Mouse (Mus musculus) left cerebral cortex, adult 18-20 months (tissue): Measurements from ENCODE around the gene Cd69. TPM values are rescaled to one million over a fixed set of nuclear protein-coding genes. Genes with fewer than 3 reads are reported as not detected.

Source experiments
- DNase-seq, 2 experiments: peaks; one replicate each; pipeline ENCODE4 v3.0.0; 2021 to 2022; ENCODE audit warnings: low spot score in 2 of 2, mixed read lengths in 1 of 2
- total RNA-seq, 2 experiments: library from RNA; stranded (reverse); gene quantifications; 2 replicates each; pipeline ENCODE4 v1.2.3; 2021

Cd69 gene
- total RNA-seq, 2 experiments from 2014 or later, result not detected

GRCm38 (mm10) chr6:129225078-129225477 lies 50.2 kb downstream of the Cd69 start:
- DNase-seq, result no peak

- DNase-seq, result no peak
These were observed 51.1 kb downstream of the Cd69 start for GRCm38 (mm10) chr6:129224090-129224489.

- no peak for DNase-seq
These were observed 51.6 kb downstream of the Cd69 start for GRCm38 (mm10) chr6:129223611-129224010.

GRCm38 (mm10) chr6:129222188-129222800 lies 52.9 kb downstream of the Cd69 start:
- DNase-seq, result no peak

- DNase-seq, result no peak
These were observed 54.2 kb downstream of the Cd69 start for GRCm38 (mm10) chr6:129221053-129221452.

GRCm38 (mm10) chr6:129219897-129220517 lies 55.2 kb downstream of the Cd69 start:
- DNase-seq, result no peak

GRCm38 (mm10) chr6:129218191-129218696 lies 57.0 kb downstream of the Cd69 start:
- DNase-seq, result no peak

Other genes with a start within 250 kb of the Cd69 start
- gene Klrb1f, start 229.5 kb downstream of the Cd69 start, total RNA-seq, result not detected
- not detected for gene Clec2e, start 174.5 kb downstream of the Cd69 start, total RNA-seq
- 1 to 10 TPM; 6.2 to 8.1 TPM for gene Clec2d, start 94.8 kb downstream of the Cd69 start, total RNA-seq
- not detected for gene 4922502D21Rik, start 56.4 kb upstream of the Cd69 start, total RNA-seq
- under 1 TPM; 0.23 to 0.28 TPM for gene Clec12a, start 67.3 kb upstream of the Cd69 start, total RNA-seq
- not detected for gene Clec12b, start 110.4 kb upstream of the Cd69 start, total RNA-seq
- under 1 TPM in 1 of 2 experiments, not detected in 1; 0.72 TPM for gene Clec1b, start 121.9 kb upstream of the Cd69 start, total RNA-seq
- not detected for gene Clec9a, start 133.4 kb upstream of the Cd69 start, total RNA-seq
- gene Clec1a, start 176.6 kb upstream of the Cd69 start, total RNA-seq, result 1 to 10 TPM; 1.0 to 1.2 TPM
- not detected for gene Olr1, start 231.7 kb upstream of the Cd69 start, total RNA-seq
- not detected for gene Tmem52b, start 237.1 kb upstream of the Cd69 start, total RNA-seq